Mouse (Mus musculus) CH12.LX (cell line): ENCODE measurements at regions not wholly inside any gene's neighbourhood (a gene's known extent, or its start where the extent isn't known, plus 50 kb on each side); places are given as distances from the start of the nearest gene placed in this dataset.
A peak's percentile ranks its signal among the peaks of the same experiment; 100 is the strongest.

ENCODE experiments used
- DNase-seq: peaks from one replicate; pipeline ENCODE4 v3.0.0-alpha.2; 2013; ENCODE audit errors: extremely low read depth
- H3K27ac ChIP-seq: 2 replicates; pipeline ENCODE4 v1.5.1; 2012; ENCODE audit warnings: low read depth, mild to moderate bottlenecking, control low read depth, moderate library complexity; ENCODE audit not compliant: insufficient read depth
- H3K27me3 ChIP-seq: replicated peaks from 2 replicates; pipeline ENCODE3; 2012; ENCODE audit warnings: inconsistent platforms
- H3K36me3 ChIP-seq, 2 experiments: replicated peaks in 1 of 2; 2 replicates each; pipeline versions ENCODE3 to v1.6.1; 2012; ENCODE audit warnings: inconsistent platforms in 1 of 2, low read length in 1 of 2, mild to moderate bottlenecking in 1 of 2, mixed read lengths in 1 of 2, moderate library complexity in 1 of 2; ENCODE audit not compliant: control insufficient read depth in 1 of 2, insufficient read depth in 1 of 2
- H3K4me1 ChIP-seq, 2 experiments: 2 replicates each; pipeline ENCODE4 v1.6.1; 2012; ENCODE audit warnings: inconsistent platforms in 1 of 2, moderate library complexity in 1 of 2; ENCODE audit not compliant: insufficient read depth in 2 of 2, control insufficient read depth in 1 of 2
- H3K4me2 ChIP-seq: 2 replicates; pipeline ENCODE4 v1.6.1; 2012; ENCODE audit warnings: low read depth, mild to moderate bottlenecking, control low read depth; ENCODE audit not compliant: poor library complexity, insufficient read depth, severe bottlenecking
- H3K4me3 ChIP-seq, 3 experiments: fragments of 150-350 bp in 1 of 3; sonication (generic) in 1 of 3; replicated peaks in 1 of 3; 2 replicates each; pipeline versions ENCODE3 to v1.5.1; 2011 to 2012; ENCODE audit warnings: low read depth in 2 of 3, low read length in 2 of 3, mild to moderate bottlenecking in 2 of 3, moderate library complexity in 2 of 3, control low read depth in 1 of 3, improper control_type of control experiment in 1 of 3, inconsistent platforms in 1 of 3, mixed read lengths in 1 of 3; ENCODE audit not compliant: poor library complexity in 1 of 3
- H3K79me2 ChIP-seq: replicated peaks from 2 replicates; pipeline ENCODE4 v1.6.1; 2012; ENCODE audit warnings: mild to moderate bottlenecking, moderate library complexity; ENCODE audit not compliant: control insufficient read depth, poor library complexity, insufficient read depth, severe bottlenecking; ENCODE audit errors: extremely low read depth
- H3K9ac ChIP-seq: 2 replicates; pipeline ENCODE4 v1.6.1; 2012; ENCODE audit warnings: low read depth, mild to moderate bottlenecking, control low read depth, moderate library complexity; ENCODE audit not compliant: insufficient read depth
- H3K9me3 ChIP-seq: replicated peaks from 2 replicates; pipeline ENCODE3; 2012; ENCODE audit warnings: low read length, inconsistent platforms, mixed read lengths
- BHLHE40 ChIP-seq: IDR thresholded peaks from 2 replicates; pipeline ENCODE4 v1.6.1; 2011; ENCODE audit warnings: mild to moderate bottlenecking, low read depth, low read length, improper control_type of control experiment
- ELF1 ChIP-seq: IDR thresholded peaks from 2 replicates; pipeline ENCODE4 v1.6.1; 2014; ENCODE audit warnings: low read depth, mild to moderate bottlenecking, inconsistent platforms, low read length, improper control_type of control experiment
- ETS1 ChIP-seq: conservative IDR thresholded peaks from 2 replicates; pipeline ENCODE4 v1.6.1; 2012; ENCODE audit warnings: low read depth, mild to moderate bottlenecking, inconsistent platforms, low read length, improper control_type of control experiment, moderate library complexity
- IRF4 ChIP-seq: IDR thresholded peaks from 2 replicates; pipeline ENCODE4 v1.6.1; 2014; ENCODE audit warnings: low read depth, mild to moderate bottlenecking, inconsistent platforms, low read length, improper control_type of control experiment
- JUND ChIP-seq: conservative IDR thresholded peaks from 2 replicates; pipeline ENCODE4 v1.6.1; 2011; ENCODE audit warnings: low read depth, low read length, improper control_type of control experiment
- KAT2A ChIP-seq: IDR thresholded peaks from 2 replicates; pipeline ENCODE4 v1.6.1; 2012; ENCODE audit warnings: low read length, improper control_type of control experiment, inconsistent platforms; ENCODE audit not compliant: insufficient replicate concordance
- MAFK ChIP-seq: IDR thresholded peaks from 2 replicates; pipeline ENCODE4 v1.6.1; 2011; ENCODE audit warnings: low read length, improper control_type of control experiment; ENCODE audit not compliant: insufficient replicate concordance
- MAX ChIP-seq: IDR thresholded peaks from 2 replicates; pipeline ENCODE4 v1.6.1; 2011; ENCODE audit warnings: low read length, improper control_type of control experiment
- MAZ ChIP-seq: IDR thresholded peaks from 2 replicates; pipeline ENCODE4 v1.6.1; 2012; ENCODE audit warnings: low read depth, mild to moderate bottlenecking, inconsistent platforms, low read length, improper control_type of control experiment, moderate library complexity
- MXI1 ChIP-seq: IDR thresholded peaks from 2 replicates; pipeline ENCODE4 v1.6.1; 2011; ENCODE audit warnings: mild to moderate bottlenecking, low read depth, low read length, improper control_type of control experiment
- NELFE ChIP-seq: IDR thresholded peaks from 2 replicates; pipeline ENCODE4 v1.6.1; 2011; ENCODE audit warnings: low read depth, low read length, improper control_type of control experiment
- NRF1 ChIP-seq: IDR thresholded peaks from 2 replicates; pipeline ENCODE4 v1.6.1; 2014; ENCODE audit warnings: low read depth, mild to moderate bottlenecking, inconsistent platforms, low read length, improper control_type of control experiment, moderate library complexity
- PAX5 ChIP-seq: IDR thresholded peaks from 2 replicates; pipeline ENCODE4 v1.6.1; 2012; ENCODE audit warnings: low read length, inconsistent platforms, mixed read lengths
- RAD21 ChIP-seq: IDR thresholded peaks from 2 replicates; pipeline ENCODE4 v1.6.1; 2011; ENCODE audit warnings: low read depth, mild to moderate bottlenecking, low read length, improper control_type of control experiment, moderate library complexity
- SMC3 ChIP-seq: IDR thresholded peaks from 2 replicates; pipeline ENCODE4 v1.6.1; 2011; ENCODE audit warnings: low read depth, low read length, improper control_type of control experiment
- USF1 ChIP-seq: IDR thresholded peaks from 2 replicates; pipeline ENCODE4 v1.6.1; 2014; ENCODE audit warnings: low read depth, mild to moderate bottlenecking, inconsistent platforms, low read length, improper control_type of control experiment
- ZNF384 ChIP-seq: IDR thresholded peaks from 2 replicates; pipeline ENCODE4 v1.6.1; 2012; ENCODE audit warnings: low read depth, low read length, improper control_type of control experiment, inconsistent platforms
- dilution Hi-C: fragments of 300-500 bp; cut with MboI; formaldehyde crosslinking; loops from 2 replicates; pipeline ENCODE4 v1.14.3; 2020; ENCODE audit warnings: low sequenced_read_pairs; ENCODE audit not compliant: extremely low pct_unique_long_range_greater_than_20kb, extremely low pct_ligation_motif_present
- in situ Hi-C: fragments of 300-500 bp; cut with MboI; formaldehyde crosslinking; loops from 3 replicates; pipeline ENCODE4 v1.14.3; 2019; ENCODE audit warnings: low sequenced_read_pairs, low pct_ligation_motif_present, low pct_unique_long_range_greater_than_20kb, mixed read lengths

GRCm38 (mm10) chr5:138898440-138898839 lies 78.6 kb downstream of the Gm5294 start:
- no peak overlapping the region for H3K4me2 ChIP-seq
- dilution Hi-C loops = no loop called here
- H3K36me3 ChIP-seq = no peaks in the 10 kb centered on the region
- H3K9ac ChIP-seq = no peak overlapping the region
- no peaks in the 10 kb centered on the region for H3K9me3 ChIP-seq
- H3K27ac ChIP-seq = no peak overlapping the region
- H3K4me3 ChIP-seq = no peak overlapping the region
- no peak for TF ChIP-seq ELF1
- no peak for TF ChIP-seq PAX5
- TF ChIP-seq MAX = no peak
- no peak for TF ChIP-seq MAFK
- TF ChIP-seq JUND = no peak
- TF ChIP-seq NRF1 = no peak
- no peak for TF ChIP-seq SMC3
- no peak for TF ChIP-seq ETS1
- TF ChIP-seq MXI1 = no peak
- no peak for TF ChIP-seq NELFE
- TF ChIP-seq ZNF384 = no peak
- no peak for TF ChIP-seq IRF4
- no peak for TF ChIP-seq RAD21
- TF ChIP-seq KAT2A = no peak
- TF ChIP-seq, all 38 proteins: peak for 0
- H3K27me3 ChIP-seq = no peaks in the 10 kb centered on the region
- in situ Hi-C loops = no loop called here
- no peak for DNase-seq
- no peaks in the 10 kb centered on the region for H3K79me2 ChIP-seq
- peaks cover 5 to 26% of the 10 kb centered on the region in 2 experiments for H3K4me1 ChIP-seq

GRCm38 (mm10) chr5:138900952-138901599 lies 81.2 kb downstream of the Gm5294 start:
- Histone ChIP-seq H3K9ac (no peak overlapping the region), H3K27ac (no peak overlapping the region), H3K9me3 (peaks cover under 1% of the 10 kb centered on the region), H3K4me2 (peak overlapping the region; percentile 24), H3K4me3 (no peak overlapping the region), H3K79me2 (no peaks in the 10 kb centered on the region), H3K4me1 (peaks cover 5 to 26% of the 10 kb centered on the region in 2 experiments)
- dilution Hi-C loops = no loop called here
- no peak for DNase-seq
- TF ChIP-seq RAD21 (no peak), BHLHE40 (peak; percentile 6; the same call in 1 of the 2 replicates), MAZ (no peak), USF1 (no peak)
- TF ChIP-seq, all 38 proteins: peak for 1
- no peaks in the 10 kb centered on the region for H3K27me3 ChIP-seq
- in situ Hi-C loops = no loop called here
- no peaks in the 10 kb centered on the region for H3K36me3 ChIP-seq
